Mouse (Mus musculus): Measurements from ENCODE around the gene Tmem144.

The Tmem144 gene

GRCm38 (mm10) chr3:79864824-79865223 lies 12.3 kb upstream of the Tmem144 start:
- DNase-seq (ENCODE audit: low spot score in 2 of 2) = no peak

GRCm38 (mm10) chr3:79858221-79858620 lies 5.6 kb upstream of the Tmem144 start:
- no peak for DNase-seq (ENCODE audit: low spot score in 2 of 2)

GRCm38 (mm10) chr3:79857780-79858179 lies 5.2 kb upstream of the Tmem144 start:
- no peak for DNase-seq (ENCODE audit: low spot score in 2 of 2)

- no peak for DNase-seq (ENCODE audit: low spot score in 2 of 2)
These were observed 465 bp downstream of the Tmem144 start for GRCm38 (mm10) chr3:79852108-79852507.

- no peak for DNase-seq (ENCODE audit: low spot score in 2 of 2)
These were observed 1.9 kb downstream of the Tmem144 start for GRCm38 (mm10) chr3:79850656-79851055.

GRCm38 (mm10) chr3:79849621-79850020 lies 3.0 kb downstream of the Tmem144 start:
- no peak for DNase-seq (ENCODE audit: low spot score in 2 of 2)

- no peak for DNase-seq (ENCODE audit: low spot score in 2 of 2)
These were observed 3.7 kb downstream of the Tmem144 start for GRCm38 (mm10) chr3:79848841-79849240.

- no peak for DNase-seq (ENCODE audit: low spot score in 2 of 2)
These were observed 5.9 kb downstream of the Tmem144 start for GRCm38 (mm10) chr3:79846633-79847032.

- DNase-seq (ENCODE audit: low spot score in 2 of 2) = peak; percentile 24 to 28
These were observed 8.6 kb downstream of the Tmem144 start for GRCm38 (mm10) chr3:79843999-79844398.

- DNase-seq (ENCODE audit: low spot score in 2 of 2) = peak; percentile 63 to 64
These were observed 10.0 kb downstream of the Tmem144 start for GRCm38 (mm10) chr3:79842616-79843016.

- peak; percentile 48 to 68 for DNase-seq (ENCODE audit: low spot score in 2 of 2)
These were observed 10.4 kb downstream of the Tmem144 start for GRCm38 (mm10) chr3:79842165-79842564.

- DNase-seq (ENCODE audit: low spot score in 2 of 2) = no peak
These were observed 11.1 kb downstream of the Tmem144 start for GRCm38 (mm10) chr3:79841475-79841874.

GRCm38 (mm10) chr3:79838751-79839150 lies 13.8 kb downstream of the Tmem144 start:
- DNase-seq (ENCODE audit: low spot score in 2 of 2) = no peak

GRCm38 (mm10) chr3:79829289-79829688 lies 23.3 kb downstream of the Tmem144 start:
- DNase-seq (ENCODE audit: low spot score in 2 of 2) = no peak

GRCm38 (mm10) chr3:79825067-79825780 lies 27.3 kb downstream of the Tmem144 start:
- DNase-seq (ENCODE audit: low spot score in 2 of 2) = no peak

GRCm38 (mm10) chr3:79823176-79823575 lies 29.4 kb downstream of the Tmem144 start:
- DNase-seq (ENCODE audit: low spot score in 2 of 2) = no peak

GRCm38 (mm10) chr3:79821131-79821530 lies 31.4 kb downstream of the Tmem144 start:
- DNase-seq (ENCODE audit: low spot score in 2 of 2) = no peak

- no peak for DNase-seq (ENCODE audit: low spot score in 2 of 2)
These were observed 34.2 kb downstream of the Tmem144 start for GRCm38 (mm10) chr3:79818202-79818995.

GRCm38 (mm10) chr3:79816229-79816628 lies 36.3 kb downstream of the Tmem144 start:
- DNase-seq (ENCODE audit: low spot score in 2 of 2) = no peak

- peak; percentile 42 to 43 for DNase-seq (ENCODE audit: low spot score in 2 of 2)
These were observed 38.6 kb downstream of the Tmem144 start for GRCm38 (mm10) chr3:79813814-79814490.

- DNase-seq (ENCODE audit: low spot score in 2 of 2) = no peak
These were observed 40.5 kb downstream of the Tmem144 start for GRCm38 (mm10) chr3:79812042-79812441.

- DNase-seq (ENCODE audit: low spot score in 2 of 2) = no peak
These were observed 40.9 kb downstream of the Tmem144 start for GRCm38 (mm10) chr3:79811632-79812031.

All from spleen, postnatal 36 days (tissue).